Mouse (Mus musculus) left cerebral cortex, postnatal 4 days (tissue): ENCODE results near the gene Cttnbp2. TPM values are rescaled to one million over a fixed set of nuclear protein-coding genes. Genes with fewer than 3 reads are reported as not detected.
"Not testable (repeated sequence)": the region's sequence is repeated elsewhere in the genome, so short reads cannot be mapped to it uniquely, and the experiment has no call there.

Experiments
- DNase-seq: peaks from one replicate; pipeline ENCODE4 v3.0.0-alpha.2; 2022
- intact Hi-C: fragments of 180-260 bp; cut with DNase I; formaldehyde crosslinking; loops from one replicate; pipeline ENCODE4 v1.15.1; 2025
- total RNA-seq, 2 experiments: library from RNA; stranded (reverse); gene quantifications; 2 replicates each; pipeline ENCODE4 v1.2.3; 2021

The Cttnbp2 gene
- total RNA-seq, 2 experiments from 2014 or later, result 120 to 131 TPM

DNA sequence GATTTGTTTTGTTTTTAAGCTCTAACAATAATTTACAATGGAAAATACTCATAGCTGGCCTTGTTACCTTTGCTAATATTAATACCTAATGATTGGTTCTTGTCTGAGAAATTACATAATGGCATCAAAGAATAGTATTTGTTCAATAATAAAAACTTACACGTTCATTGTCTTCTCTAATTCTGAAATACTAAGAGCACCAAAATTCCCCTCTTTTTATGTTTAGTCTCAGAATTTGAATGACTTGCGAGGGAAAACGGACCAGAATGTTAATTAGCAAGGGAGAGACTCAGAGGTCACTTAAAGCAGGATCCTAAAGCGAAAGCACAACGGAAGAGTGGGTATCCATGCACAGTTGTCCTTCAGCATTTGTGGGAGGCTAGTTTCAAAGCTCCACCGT, 91.5 kb downstream of the Cttnbp2 start:
- no peak for DNase-seq
- intact Hi-C loops, result loop anchor here (5.0 kb wide), 1 partner anchor 89 kb away; the partner anchor contains the start of gene Cttnbp2

DNA sequence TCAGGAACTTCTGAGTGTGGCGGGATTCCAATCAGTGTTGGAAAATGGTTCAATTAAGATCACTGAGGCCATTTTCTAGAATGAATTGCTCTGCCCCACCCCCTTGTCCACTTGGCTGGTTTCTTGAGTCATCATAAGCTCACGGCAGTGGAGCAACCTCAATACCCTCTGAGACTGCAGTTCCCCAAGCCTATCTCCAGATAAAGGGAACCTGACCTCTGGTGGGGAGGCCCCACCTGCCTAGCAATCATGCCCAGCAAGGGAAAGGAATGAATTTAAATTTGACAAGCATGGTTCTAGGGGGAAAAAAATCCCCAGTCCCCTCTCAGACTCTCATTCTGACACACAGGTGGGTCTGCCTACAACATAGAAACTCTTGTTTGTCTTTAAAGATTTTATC, 93.1 kb downstream of the Cttnbp2 start:
- intact Hi-C loops, result loop anchor here (5.0 kb wide), 1 partner anchor 91 kb away; the partner anchor contains the start of gene Cttnbp2
- no peak for DNase-seq

DNA sequence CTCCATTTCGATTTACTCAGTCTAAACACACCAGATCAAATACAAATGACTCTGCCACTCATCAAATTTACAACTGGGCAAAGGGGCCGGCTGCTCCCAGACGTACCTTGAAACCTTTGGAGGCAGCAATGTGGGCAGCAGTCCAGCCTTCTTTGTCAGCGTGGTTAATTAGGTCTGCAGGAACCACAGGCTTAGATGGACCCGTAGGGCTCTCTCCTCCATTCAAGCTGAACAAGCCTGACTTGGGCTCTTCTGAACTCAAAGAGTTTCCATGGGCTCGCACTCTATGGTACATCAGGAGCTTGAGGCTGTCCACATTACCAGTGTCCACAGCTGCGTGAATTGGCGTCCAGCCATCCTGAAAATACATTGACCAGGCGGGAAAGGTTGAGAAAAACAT, 94.0 kb downstream of the Cttnbp2 start:
- intact Hi-C loops, result loop anchor here (5.0 kb wide), 1 partner anchor 92 kb away; the partner anchor contains the start of gene Cttnbp2
- DNase-seq, result peak; percentile 65

DNA sequence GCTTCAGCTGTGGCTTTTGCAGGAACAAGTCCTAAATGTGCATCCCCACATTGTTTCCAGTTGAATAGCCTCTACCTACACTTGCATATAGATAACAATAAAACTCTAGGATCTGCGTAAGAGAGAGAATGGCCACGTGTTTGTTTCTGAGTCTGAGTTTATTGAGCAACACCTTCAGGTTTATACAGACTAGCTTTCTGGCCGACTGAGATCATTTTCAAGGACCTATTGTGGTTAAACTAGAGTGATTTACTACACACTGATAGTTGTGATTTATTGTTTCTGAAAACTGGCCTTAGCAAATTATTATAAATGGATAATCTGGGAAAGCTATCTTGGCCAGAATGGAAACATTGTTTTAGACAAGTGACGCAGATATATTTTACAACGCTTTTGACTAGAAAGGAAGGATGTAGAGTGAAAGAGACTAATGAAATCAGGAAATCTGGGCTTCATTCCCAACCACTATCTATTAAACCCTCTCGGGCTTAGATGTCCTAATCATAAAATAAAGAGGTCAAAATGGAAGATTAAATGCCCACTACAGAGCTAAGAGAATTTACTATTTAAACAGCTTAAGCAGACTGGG, 96.7 kb downstream of the Cttnbp2 start:
- DNase-seq, result no peak
- intact Hi-C loops, result no loop called here

DNA sequence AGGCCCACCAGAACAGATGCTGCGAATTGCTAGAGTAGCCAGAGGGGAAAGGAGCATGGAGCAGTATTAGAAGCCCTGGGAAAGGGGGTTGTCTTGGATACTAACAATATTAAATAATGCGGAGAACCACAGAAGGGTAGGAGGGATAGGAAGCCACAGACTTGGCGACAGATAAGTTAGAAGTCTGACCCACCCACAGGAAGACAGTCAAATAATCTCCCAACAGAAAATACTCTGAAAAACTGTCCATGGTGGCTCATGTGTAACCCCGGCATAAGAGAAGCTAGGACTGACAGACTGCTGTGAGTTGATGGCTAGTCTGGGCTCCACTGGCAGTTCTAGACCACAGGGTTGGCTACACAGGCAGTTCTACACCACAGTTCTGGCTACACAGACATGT, 98.7 kb downstream of the Cttnbp2 start:
- intact Hi-C loops, result no loop called here
- no peak for DNase-seq

DNA sequence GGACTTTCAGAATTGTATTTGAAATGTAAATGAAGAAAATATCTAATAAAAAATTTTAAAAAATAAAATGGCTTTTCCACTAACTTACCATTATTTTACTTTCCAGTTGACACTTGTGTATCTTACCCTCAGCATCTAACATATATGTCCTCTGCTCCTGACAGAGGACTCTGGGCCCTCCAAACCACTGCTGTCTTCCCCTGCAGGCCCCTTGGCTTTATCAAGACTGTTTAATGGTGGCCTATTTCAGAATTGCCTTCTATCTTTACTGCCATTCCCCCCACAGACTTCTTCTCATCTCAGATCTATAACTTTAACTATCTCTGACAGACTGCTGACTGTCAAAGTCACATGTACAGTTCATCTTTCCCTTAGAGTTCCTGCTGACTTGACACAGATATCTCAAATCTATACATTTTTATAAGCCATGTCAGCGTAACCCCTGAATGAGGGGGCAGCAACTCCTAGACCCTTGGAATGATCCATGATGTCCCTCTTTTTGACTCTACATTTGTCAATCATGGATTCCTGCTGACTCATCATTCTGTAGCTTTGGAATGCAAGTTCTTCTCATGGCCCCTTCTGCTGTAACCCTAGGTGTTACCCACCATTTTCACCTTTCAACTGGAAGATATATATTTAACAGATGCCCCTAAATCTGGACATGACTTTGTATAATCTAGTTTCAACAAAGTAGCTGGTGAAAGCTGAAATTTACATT, 103.0 kb downstream of the Cttnbp2 start:
- intact Hi-C loops, result no loop called here
- DNase-seq, result no peak

DNA sequence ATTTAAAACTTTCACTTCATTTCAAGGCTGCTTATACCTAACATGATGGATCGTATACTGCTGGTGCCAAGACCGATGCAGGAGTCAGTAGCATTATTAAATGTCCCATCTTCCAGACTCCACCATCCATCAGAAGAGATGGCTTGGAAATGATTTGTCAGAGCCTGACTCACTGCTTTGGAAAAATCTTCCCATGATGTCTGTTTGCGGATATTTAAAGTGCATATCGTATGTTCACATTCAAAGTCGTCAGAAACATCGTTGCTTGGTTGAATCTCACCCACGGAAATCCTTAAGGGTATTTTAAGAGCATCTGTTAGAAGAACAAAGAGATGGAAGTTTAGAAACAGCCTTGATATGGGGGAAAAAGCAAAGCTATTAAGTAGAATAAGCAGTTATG, 106.2 kb downstream of the Cttnbp2 start:
- no peak for DNase-seq
- intact Hi-C loops, result no loop called here

DNA sequence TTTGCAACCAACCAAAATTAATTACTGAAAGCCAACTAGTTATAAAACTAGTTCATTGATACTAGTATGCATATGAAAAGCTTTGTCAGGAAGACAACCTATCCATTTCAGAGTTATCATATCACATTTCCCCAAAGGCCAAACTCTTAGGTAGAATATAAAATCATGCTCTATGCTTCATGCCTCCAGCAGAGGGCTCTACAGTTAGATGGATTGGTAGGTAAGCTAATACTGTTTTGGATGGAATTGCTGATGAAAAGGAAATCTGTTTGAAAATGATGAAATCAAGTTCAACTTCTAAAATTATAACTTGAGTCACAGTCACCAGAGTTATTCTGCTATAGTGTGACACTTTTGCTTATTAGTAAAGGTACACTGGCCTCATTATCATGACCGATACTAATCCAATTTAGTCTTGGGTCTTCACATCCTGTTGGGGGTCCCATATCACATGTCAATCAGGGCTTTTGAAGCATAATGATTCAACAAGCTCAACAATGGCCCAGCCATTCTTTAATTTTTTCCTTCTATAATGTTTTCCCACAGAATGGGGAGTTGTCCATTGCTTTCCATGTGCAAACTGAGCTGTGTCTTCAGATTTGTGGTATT, 113.5 kb downstream of the Cttnbp2 start:
- intact Hi-C loops, result loop anchor here (5.0 kb wide), 2 partner anchors 111 to 416 kb away; partner anchors contain the start of gene Cttnbp2

DNA sequence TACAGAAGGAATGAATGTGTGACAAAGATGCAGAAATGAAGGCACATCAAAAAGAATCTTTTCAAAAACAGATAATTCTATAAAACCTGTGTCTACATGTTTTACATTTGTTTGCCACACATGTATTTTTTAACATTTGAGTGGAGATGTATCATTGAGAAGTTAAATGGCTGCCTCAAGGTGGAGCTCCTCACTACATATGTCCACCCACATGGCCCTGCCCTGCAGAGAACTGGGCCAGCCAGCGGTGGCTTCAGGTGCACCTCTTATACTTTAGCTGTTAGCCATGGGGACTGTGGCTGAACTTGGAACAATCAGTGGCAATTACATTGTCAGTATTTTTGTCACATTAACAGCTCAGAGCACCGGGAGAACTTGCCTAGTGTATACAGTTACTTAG, 133.3 kb downstream of the Cttnbp2 start:
- intact Hi-C loops, result no loop called here

More for the DNA sequence above, 113.5 kb downstream of the Cttnbp2 start:
- DNase-seq, result no peak

DNA sequence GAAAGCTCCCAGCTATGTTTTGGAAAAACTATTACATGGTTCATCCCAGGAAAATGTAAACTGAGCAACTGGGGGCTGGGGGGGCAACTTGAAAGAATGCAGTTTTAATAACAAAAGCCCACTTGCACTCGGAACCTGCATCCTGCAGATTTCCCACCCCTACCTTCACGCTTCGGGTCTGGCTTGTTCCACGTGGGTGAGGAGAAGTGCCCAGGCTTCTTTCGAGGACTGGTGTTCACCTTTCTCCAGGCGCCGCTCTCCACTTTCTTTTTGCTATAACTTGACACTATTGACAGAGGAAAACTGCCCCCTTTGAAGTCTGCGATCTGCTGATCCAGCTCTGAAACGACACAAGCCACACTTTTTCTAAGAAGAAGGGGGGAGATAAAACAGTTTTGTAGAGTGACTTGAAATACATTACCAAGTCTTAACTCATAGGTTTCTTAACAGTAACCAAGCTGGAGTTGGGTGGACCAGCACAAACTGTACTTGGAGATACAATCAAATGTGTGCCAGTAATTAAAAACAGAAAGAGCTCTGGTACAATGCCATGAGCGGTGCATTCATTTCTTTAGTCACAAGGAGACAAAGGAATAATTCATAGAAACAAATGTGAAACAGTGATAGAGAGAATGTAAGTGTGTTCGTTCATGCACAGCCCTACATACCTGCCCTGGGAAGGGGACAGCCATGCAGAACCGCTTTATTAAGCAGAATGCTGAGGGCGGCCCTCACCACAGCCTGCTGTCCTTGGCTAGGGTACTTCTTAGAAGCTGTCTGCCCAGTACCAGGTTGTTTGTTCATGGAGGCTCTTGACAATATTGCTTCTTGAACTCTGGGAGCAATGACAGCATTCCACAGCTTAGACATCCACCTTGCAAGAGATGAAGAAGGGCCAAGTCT, 134.1 kb downstream of the Cttnbp2 start:
- no peak for DNase-seq
- intact Hi-C loops, result no loop called here

More for the DNA sequence above, 133.3 kb downstream of the Cttnbp2 start:
- DNase-seq, result no peak

DNA sequence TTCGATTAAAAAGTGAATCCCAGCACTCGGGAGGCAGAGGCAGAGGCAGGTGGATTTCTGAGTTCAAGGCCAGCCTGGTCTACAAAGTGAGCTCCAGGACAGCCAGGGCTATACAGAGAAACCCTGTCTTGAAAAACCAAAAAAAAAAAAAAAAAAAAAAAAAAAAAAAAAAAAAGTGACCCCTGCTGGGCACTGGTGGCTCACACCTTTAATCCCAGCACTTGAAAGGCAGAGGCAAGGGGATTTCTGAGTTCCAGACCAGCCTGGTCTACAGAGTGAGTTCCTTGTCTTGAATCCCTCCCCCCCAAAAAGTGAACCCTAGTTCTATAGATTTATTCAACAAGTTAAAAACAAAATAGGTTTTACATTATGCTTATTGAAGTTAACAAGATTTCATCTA, 136.9 kb downstream of the Cttnbp2 start:
- DNase-seq, intact Hi-C loops: not testable (repeated sequence)

DNA sequence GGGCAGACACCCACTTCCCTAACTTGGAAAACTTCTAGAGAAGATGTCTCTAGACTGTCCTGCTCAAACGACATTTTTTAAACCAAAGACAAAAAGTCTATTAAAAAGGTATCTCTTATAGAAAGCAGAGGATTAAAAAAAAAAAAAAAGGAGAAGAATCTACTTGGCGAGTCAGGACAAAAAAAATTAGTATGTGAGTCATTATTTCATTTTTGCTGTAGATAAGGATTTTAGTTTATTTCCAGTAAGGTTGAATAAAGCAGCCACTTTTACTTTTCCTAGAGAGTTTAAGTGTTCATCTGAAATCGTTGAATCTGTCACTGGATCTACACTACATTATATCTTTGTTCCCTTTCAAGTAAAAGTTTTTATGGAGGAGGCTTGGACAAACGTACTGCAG, 139.9 kb downstream of the Cttnbp2 start:
- intact Hi-C loops, result loop anchor here (5.0 kb wide), 2 partner anchors 242 to 287 kb away; no protein-coding TSS in a partner anchor

DNA sequence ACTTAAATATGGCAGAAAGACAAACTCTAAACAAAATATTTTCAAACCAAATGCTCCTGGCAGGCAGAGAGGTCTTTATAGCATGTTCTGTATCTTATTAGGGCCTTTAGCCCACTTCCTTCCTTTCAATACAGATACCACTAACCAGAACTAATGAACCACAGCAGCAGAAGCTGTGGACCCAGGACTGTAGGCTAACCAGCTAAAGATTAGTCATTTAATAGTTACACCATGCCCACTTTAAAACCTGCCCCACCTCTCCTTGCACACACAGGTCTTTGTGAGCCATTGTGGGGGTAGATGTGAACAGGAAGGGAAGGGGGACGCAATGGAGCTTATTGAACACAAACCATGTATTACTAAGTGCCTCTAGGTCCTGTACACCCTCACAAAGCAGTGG, 141.0 kb downstream of the Cttnbp2 start:
- no peak for DNase-seq
- intact Hi-C loops, result loop anchor here (5.0 kb wide), 2 partner anchors 241 to 286 kb away; no protein-coding TSS in a partner anchor

More for the DNA sequence above, 139.9 kb downstream of the Cttnbp2 start:
- DNase-seq, result no peak

DNA sequence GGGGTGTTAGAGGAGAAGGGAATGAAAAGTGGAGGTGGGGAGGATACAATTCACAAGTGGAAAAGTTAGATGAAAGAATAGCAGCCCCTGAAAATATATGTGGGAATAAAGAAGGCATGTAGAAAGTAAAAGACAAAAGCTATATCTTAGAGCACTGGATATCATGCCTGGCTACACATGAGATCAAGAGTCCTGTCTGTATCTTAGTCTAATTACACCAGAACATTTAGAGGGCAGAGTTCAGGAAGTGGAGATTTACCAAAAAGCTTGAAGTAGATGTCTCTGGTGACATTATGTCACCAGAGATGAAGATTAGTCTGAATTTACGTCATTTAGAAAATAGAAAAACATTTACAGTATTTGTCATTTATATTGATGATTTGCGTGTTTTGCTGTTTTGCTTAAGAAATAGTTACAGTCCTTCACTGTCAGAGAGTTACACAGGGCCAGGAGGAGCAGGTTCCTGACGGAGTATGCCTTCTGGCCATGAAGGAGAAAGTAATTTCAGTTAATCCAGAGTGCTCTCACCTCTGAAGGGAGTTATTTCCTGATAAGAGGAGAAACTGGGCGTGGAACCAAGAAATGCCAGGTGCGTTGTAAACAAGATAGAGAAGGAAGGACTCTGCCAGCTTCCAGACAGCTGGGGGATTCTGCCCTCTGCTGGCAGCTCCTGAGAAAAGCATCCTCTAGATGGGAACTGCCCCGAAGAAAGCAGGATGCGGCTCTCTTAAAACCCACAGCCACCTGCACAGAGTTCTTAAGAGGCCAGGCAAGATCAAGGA, 142.0 kb downstream of the Cttnbp2 start:
- DNase-seq, result peak; percentile 65
- intact Hi-C loops, result loop anchor here (5.0 kb wide), 2 partner anchors 240 to 285 kb away; no protein-coding TSS in a partner anchor

DNA sequence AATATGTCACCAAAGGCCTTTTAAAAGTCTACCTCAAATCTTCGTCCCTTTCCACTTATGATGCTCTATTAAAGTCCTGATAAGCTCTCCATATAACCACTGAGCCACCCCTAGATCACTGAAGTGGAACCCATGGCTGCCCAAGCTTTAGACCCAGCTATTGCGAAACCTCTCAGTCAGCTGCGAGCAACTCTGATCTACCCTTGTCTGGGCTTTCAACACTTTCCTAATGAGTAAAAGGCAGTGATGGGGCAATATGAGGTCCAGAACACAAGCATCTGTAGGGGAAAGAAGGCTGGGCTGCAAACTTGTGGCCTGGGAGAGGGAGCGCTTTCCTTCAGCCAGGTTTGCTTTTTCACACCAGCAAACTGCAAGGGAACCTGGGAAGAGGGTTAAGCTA, 144.9 kb downstream of the Cttnbp2 start:
- DNase-seq, result no peak
- intact Hi-C loops, result loop anchor here (5.0 kb wide), 2 partner anchors 237 to 282 kb away; no protein-coding TSS in a partner anchor

DNA sequence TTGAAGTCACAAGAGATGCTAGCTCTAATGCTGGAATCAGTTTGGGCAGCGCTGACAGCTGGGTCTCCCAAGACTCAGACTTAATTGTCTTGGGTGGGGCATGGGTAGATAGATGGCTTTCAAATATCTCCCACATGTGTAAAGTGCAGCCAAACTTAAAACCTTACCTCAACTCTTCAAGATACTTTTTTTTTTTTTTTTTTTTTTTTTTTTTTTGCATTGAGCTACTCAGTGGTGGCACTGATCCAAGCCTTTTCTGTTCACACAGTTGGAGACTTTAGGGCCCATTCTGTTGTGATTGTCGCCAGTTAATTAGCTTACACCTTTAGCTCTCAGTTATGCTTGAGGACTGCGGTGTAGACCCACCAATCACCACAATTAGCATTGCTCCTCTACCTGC, 145.6 kb downstream of the Cttnbp2 start:
- intact Hi-C loops, result no loop called here

DNA sequence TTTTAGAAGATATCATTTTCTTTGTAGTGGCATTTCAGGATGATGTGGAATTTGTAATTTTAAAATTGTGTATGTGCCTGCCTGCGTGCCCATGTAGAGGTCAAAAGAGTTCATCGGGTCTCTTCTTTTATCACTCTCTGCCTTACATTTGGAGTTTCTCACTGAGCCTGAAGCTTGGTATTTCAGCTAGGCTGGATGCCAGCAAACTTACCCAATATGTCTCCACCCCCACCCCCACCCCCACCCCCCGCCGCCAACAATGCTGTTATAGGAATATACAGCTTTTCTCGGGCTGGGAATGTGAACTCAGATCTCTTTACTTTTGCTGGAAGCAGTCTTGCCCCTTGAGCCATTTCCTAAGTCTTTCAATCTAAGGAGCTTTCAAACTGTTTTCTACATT, 152.4 kb downstream of the Cttnbp2 start:
- no peak for DNase-seq
- intact Hi-C loops, result no loop called here

More for the DNA sequence above, 145.6 kb downstream of the Cttnbp2 start:
- no peak for DNase-seq

DNA sequence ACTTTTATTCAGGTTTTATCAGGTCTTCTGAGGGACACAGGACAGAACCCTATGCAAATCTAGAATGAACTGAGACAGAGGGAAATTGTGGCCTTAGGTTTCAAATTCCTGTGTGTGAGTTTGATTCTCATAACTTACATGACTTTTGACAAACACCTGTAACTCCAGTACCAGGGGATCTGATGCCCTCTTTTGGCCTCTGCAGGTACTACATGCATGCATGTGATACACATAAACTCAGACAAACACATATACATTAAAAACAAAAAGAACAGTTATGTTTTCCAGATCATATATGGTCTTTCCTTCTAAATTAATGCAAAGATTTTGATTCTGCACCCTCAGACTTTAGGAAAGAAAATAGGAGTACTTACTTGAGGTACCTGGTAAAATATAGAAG, 153.7 kb downstream of the Cttnbp2 start:
- intact Hi-C loops, result no loop called here
- no peak for DNase-seq

DNA sequence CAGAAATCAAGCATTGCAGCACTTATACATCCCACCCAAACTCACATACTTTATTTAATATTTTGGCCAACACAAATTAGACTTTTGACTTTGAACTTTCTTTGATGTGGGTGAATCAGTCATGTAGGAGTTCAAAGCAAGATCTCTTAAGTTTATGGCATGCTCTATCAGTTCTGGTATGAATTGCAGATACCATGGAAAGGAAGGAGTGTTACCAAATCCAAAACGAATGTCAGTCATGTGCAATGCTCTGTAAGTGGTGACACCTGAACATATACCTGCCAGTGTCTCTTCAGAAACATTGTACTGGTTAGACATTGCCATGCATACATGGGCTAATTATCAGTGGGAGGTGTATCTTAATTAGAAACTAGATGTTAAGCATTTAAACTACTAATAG, 154.5 kb downstream of the Cttnbp2 start:
- no peak for DNase-seq
- intact Hi-C loops, result no loop called here
